Mouse (Mus musculus) thymus, adult 2 months (tissue): ENCODE data around the gene Btbd9. TPM values are rescaled to one million over a fixed set of nuclear protein-coding genes. Genes with fewer than 3 reads are reported as not detected.
"Not testable (repeated sequence)": the region's sequence is repeated elsewhere in the genome, so short reads cannot be mapped to it uniquely, and the experiment has no call there.

Source experiments
- DNase-seq: peaks from one replicate; pipeline ENCODE4 v3.0.0; 2021
- H3K27ac ChIP-seq: fragments of 200-500 bp; 2 replicates; pipeline ENCODE4 v1.5.1; 2012; ENCODE audit warnings: low read length, control low read depth; ENCODE audit not compliant: control insufficient read depth, insufficient read depth
- H3K27me3 ChIP-seq: fragments of 200-500 bp; 2 replicates; pipeline ENCODE4 v1.6.1; 2012; ENCODE audit warnings: mild to moderate bottlenecking, low read length, moderate library complexity, mixed read lengths; ENCODE audit not compliant: control insufficient read depth, insufficient read depth
- H3K36me3 ChIP-seq: fragments of 200-500 bp; 2 replicates; pipeline ENCODE4 v1.6.1; 2012; ENCODE audit warnings: mild to moderate bottlenecking, low read length, moderate library complexity; ENCODE audit not compliant: control insufficient read depth, insufficient read depth
- H3K4me1 ChIP-seq: fragments of 200-500 bp; replicated peaks from 2 replicates; pipeline ENCODE4 v1.6.1; 2012; ENCODE audit warnings: low read length; ENCODE audit not compliant: control insufficient read depth, insufficient read depth
- H3K4me3 ChIP-seq: fragments of 200-500 bp; 2 replicates; pipeline ENCODE4 v1.5.1; 2012; ENCODE audit warnings: mild to moderate bottlenecking, low read length, control low read depth, moderate library complexity; ENCODE audit not compliant: control insufficient read depth, insufficient read depth
- CTCF ChIP-seq: fragments of 200-500 bp; IDR thresholded peaks from 2 replicates; pipeline ENCODE4 v1.5.1; 2012; ENCODE audit warnings: mild to moderate bottlenecking, control low read depth, low read length, moderate library complexity, borderline replicate concordance; ENCODE audit not compliant: control insufficient read depth, poor library complexity, insufficient read depth; ENCODE audit errors: extremely low read depth
- POLR2A ChIP-seq: fragments of 200-500 bp; IDR thresholded peaks from 2 replicates; pipeline ENCODE4 v1.6.1; 2012; ENCODE audit warnings: mild to moderate bottlenecking, low read length, control low read depth, moderate library complexity; ENCODE audit not compliant: control insufficient read depth, poor library complexity, insufficient read depth; ENCODE audit errors: extremely low read depth
- WGBS: fragments of 180-500 bp; shearing (Covaris S2); methylation state at CpG from one replicate; pipeline ENCODE4 v1.1.7; 2018; 5-methylcytosine and 5-hydroxymethylcytosine counted together
- polyA plus RNA-seq: library from polyadenylated mRNA; depleted of rRNA; stranded (reverse); fragments of >200 nt; gene quantifications from 2 replicates; pipeline ENCODE4 v1.2.3, GENCODE M21; 2012

Gene Btbd9
- polyA plus RNA-seq, 1 experiment, result 29.1 TPM

- TF ChIP-seq POLR2A, result no peak
- TF ChIP-seq CTCF, result no peak
- WGBS, result 83% methylated on average over 6 of the region's 6 CpGs
- H3K36me3 ChIP-seq, result no peaks in the 10 kb centered on the region
These were observed 64.9 kb downstream of the Btbd9 start for GRCm38 (mm10) chr17:30511399-30511798.

DNA sequence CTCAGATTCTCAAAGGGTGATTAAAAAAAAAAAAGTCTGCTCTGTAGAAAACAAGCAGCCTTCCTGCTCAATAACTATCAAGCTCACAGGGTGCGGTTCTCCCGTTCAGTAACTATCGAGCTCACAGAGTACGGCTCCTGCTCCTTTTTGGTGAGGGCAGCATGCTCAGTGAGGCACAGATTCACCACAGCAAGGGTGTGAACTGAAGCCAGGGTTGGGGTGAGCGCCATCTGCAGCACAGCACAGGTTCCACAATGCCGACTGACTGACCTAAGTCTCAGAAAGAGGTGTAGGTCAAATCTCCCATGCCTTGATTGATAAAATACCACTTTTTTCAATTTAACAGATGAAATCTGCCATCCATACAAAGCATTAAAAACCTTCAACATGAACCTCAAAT, 66.1 kb downstream of the Btbd9 start:
- Histone ChIP-seq H3K36me3 (no peaks in the 10 kb centered on the region), H3K4me1 (no peaks in the 10 kb centered on the region), H3K27ac (no peak overlapping the region), H3K27me3 (no peaks in the 10 kb centered on the region), H3K4me3 (no peak overlapping the region)
- WGBS, result 97% methylated on average over 6 of the region's 6 CpGs
- TF ChIP-seq POLR2A (no peak), CTCF (no peak)
- no peak for DNase-seq

More at GRCm38 (mm10) chr17:30511399-30511798, 64.9 kb downstream of the Btbd9 start:
- Histone ChIP-seq H3K4me3 (no peak overlapping the region), H3K27me3 (no peaks in the 10 kb centered on the region), H3K4me1 (no peaks in the 10 kb centered on the region), H3K27ac (no peak overlapping the region)
- DNase-seq, result no peak

DNA sequence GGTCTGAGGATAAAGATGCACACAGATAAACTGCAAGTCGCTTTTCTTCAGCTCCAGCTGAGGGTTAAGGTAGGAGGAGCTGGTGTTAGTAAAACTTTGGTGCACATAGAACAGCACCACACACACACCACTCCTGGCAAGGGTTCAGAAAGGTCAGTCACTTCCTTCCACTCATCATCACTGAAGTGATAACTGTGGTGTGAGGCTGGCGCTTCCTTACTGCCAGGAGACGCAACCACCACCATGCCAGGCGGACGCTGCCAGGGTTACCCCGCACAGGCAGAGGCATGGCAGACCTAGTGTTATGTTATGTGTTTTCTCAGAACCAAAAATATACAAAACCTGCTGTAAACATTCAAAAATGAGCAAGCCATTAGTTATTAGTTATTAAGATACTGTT, 66.6 kb downstream of the Btbd9 start:
- WGBS, result 86% methylated on average over 6 of the region's 6 CpGs
- Histone ChIP-seq H3K4me3 (no peak overlapping the region), H3K36me3 (no peaks in the 10 kb centered on the region), H3K27ac (no peak overlapping the region), H3K4me1 (no peaks in the 10 kb centered on the region), H3K27me3 (no peaks in the 10 kb centered on the region)
- TF ChIP-seq CTCF, result no peak
- TF ChIP-seq POLR2A, result no peak
- DNase-seq, result no peak

DNA sequence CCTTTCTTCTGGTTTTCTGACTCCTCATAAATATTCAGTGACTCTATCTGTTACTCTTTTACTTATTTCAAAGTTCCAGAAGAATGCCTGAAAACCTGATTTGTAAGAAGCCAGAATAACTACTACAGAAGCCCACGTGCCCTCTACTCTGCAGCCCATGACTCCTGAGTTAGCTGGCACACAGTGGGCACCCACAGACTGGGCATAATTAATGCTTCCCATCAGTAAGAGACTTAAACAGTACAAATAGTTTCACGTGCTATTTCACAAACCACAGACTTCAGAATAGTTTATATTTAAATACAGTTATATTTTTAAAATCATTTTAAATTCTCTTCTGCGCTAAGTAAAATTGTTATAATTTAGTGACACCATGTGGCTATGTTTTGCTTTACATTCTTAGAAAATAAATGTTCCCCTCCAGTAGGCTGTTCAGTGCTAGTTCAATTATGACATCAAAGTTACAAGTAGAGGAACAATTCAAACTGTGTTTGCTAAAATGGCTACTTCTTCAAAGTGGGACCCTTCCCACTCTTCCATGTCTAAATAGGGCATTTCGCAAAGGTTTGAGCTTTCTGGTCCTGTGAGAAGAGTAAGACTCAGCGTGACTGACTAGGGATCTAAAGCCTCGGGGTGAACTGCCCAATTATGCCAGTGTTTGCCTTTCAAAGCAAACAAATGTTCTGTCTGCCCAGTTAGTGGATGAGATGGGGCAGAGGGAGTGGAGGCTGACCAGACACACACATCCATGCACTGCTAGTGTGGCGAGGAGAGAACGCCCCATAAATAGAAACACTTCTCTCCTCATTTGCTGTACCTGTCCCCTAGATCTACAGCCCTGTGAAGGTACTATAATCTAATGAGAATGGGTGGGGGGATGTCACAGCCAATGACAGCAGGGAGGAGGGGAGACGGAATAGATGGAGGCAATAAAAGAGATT, 68.4 kb downstream of the Btbd9 start:
- DNase-seq, result no peak
- Histone ChIP-seq H3K4me1 (no peaks in the 10 kb centered on the region), H3K27me3 (no peaks in the 10 kb centered on the region), H3K27ac (no peak overlapping the region), H3K4me3 (no peak overlapping the region), H3K36me3 (no peaks in the 10 kb centered on the region)
- 95% methylated on average over 9 of the region's 9 CpGs for WGBS
- no peak for TF ChIP-seq POLR2A

- no peak overlapping the region for H3K4me3 ChIP-seq
- no peaks in the 10 kb centered on the region for H3K4me1 ChIP-seq
- no peaks in the 10 kb centered on the region for H3K36me3 ChIP-seq
- TF ChIP-seq POLR2A, result no peak
- no peak for TF ChIP-seq CTCF
- no peaks in the 10 kb centered on the region for H3K27me3 ChIP-seq
- WGBS, result 86% methylated on average over 5 of the region's 5 CpGs
- H3K27ac ChIP-seq, result no peak overlapping the region
- DNase-seq, result no peak
These were observed 69.4 kb downstream of the Btbd9 start for GRCm38 (mm10) chr17:30506916-30507315.

GRCm38 (mm10) chr17:30499541-30499940, 76.7 kb downstream of the Btbd9 start:
- not testable (repeated sequence) for H3K4me3 ChIP-seq, H3K36me3 ChIP-seq, H3K27me3 ChIP-seq, H3K27ac ChIP-seq, H3K4me1 ChIP-seq, DNase-seq
- 96% methylated on average over 11 of the region's 11 CpGs for WGBS

- TF ChIP-seq POLR2A, result no peak
- TF ChIP-seq CTCF, result no peak
- Histone ChIP-seq H3K4me1 (no peaks in the 10 kb centered on the region), H3K27me3 (no peaks in the 10 kb centered on the region), H3K36me3 (no peaks in the 10 kb centered on the region), H3K27ac (no peak overlapping the region), H3K4me3 (no peak overlapping the region)
- 97% methylated on average over 5 of the region's 5 CpGs for WGBS
- no peak for DNase-seq
These were observed 77.5 kb downstream of the Btbd9 start for GRCm38 (mm10) chr17:30498779-30499178.

DNA sequence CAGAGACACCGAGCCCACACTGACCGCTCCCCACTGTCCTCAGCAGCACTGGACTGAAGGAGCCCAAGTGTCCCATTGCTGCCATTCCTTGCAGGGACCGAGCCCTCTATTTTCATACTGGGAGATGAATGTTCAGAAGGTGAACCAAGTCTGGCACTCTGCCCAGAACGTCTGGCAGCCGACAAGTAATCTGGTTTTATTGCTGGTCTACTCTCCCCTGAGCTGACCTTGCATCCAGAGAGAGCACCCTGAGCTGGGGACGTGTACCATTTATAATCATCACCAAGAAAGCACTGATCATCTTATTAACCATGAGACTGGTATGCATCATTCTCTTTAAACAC, 77.9 kb downstream of the Btbd9 start:
- no peak overlapping the region for H3K27ac ChIP-seq
- no peaks in the 10 kb centered on the region for H3K36me3 ChIP-seq
- WGBS, result 87% methylated on average over 6 of the region's 6 CpGs
- no peak for TF ChIP-seq POLR2A
- no peak for TF ChIP-seq CTCF
- no peaks in the 10 kb centered on the region for H3K27me3 ChIP-seq
- no peak overlapping the region for H3K4me3 ChIP-seq
- no peak for DNase-seq
- H3K4me1 ChIP-seq, result no peaks in the 10 kb centered on the region
